Mouse (Mus musculus) spleen, embryonic (tissue): ENCODE data around the gene Olfr569.

ENCODE experiments used
- CTCF ChIA-PET: fragments of 350-600 bp; sonication (Branson Sonifier 250); formaldehyde crosslinking; loops from one replicate; lab custom pipeline; 2022; lab: Charles Lee

The Olfr569 gene

DNA sequence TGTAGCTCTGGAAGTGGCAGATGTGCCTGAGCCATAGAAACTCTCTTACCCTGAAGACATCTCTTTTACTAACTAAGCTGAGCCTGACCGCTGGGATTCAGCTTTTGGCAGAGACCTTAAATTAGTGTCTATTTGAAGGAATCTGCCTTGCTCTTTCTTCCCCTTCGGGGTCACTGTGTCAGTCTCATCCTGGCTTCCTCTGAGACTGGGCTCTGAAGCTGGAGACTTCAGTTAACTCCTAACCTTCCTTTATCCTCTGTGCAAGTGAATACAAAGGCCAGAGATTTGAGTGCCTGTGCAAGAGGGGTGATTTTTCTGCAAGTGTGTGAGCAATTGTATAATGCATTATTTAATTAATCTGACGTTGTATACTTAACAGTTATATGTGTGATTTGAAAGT, at the start of gene Olfr569:
Gene Olfr569, minus strand, starts transcription at position 101 of the 400 bp plus-strand sequence.
- CTCF ChIA-PET, result no interaction called here

DNA sequence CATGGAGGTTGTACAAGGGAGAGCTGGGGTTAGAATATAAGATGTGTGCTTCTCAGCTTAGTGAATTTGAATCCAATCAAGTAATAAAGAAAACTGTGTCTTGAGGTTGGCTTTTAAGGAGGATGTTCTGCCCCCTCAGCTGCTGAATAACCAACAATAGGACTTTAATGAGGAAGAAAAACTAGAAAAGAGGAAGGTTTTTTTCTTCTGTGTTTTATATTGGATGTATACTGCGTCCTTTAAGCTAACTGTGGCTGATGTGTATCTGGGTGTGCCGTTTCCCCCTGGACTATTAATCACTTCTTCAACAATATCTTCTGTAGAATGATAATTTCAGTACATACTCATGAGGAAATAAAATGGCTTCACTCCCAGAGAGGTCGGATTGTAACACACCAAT, 36.4 kb upstream of the Olfr569 start:
- CTCF ChIA-PET, result no interaction called here

DNA sequence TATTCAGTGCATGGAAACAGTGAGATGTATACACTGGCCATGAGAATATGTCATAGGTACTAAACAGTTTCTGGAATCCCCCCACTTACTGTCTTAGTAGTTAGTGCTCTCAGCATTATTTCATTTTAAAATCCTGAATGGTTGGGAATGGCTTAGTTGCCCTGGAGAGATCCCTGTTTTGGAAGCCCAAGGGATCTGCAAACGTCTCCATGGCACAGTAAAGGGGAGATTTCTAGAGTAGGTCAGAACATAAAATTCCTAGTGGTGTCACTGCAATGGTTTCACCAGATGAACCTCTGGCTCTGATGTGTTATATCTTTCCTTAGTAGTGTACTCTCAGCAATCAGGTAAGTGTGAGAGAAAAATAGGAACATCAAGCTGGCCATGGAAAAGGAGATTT, 33.4 kb upstream of the Olfr569 start, which contains the start of gene Olfr572:
Gene Olfr572, plus strand, starts transcription at position 301 of the 400 bp plus-strand sequence.
- CTCF ChIA-PET, result no interaction called here

DNA sequence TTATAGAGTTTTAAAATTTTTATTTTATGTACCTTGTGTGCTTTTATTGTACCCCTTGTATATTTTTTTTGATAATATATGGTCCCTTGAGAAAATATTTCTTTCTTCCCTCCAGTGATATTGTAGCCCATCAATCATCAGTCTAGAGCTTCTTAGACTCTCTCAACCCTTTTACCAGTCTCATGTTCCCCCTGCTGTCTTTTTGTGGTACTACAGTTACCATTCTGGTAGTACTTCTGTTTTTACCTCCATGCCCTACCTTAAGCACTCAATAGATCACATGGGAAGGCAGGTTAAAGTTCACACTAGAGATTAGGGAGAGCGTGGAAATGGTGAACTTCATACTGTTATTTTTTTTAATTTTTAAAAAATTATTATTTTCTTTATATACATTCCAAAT, 28.9 kb upstream of the Olfr569 start:
- CTCF ChIA-PET, result no interaction called here

DNA sequence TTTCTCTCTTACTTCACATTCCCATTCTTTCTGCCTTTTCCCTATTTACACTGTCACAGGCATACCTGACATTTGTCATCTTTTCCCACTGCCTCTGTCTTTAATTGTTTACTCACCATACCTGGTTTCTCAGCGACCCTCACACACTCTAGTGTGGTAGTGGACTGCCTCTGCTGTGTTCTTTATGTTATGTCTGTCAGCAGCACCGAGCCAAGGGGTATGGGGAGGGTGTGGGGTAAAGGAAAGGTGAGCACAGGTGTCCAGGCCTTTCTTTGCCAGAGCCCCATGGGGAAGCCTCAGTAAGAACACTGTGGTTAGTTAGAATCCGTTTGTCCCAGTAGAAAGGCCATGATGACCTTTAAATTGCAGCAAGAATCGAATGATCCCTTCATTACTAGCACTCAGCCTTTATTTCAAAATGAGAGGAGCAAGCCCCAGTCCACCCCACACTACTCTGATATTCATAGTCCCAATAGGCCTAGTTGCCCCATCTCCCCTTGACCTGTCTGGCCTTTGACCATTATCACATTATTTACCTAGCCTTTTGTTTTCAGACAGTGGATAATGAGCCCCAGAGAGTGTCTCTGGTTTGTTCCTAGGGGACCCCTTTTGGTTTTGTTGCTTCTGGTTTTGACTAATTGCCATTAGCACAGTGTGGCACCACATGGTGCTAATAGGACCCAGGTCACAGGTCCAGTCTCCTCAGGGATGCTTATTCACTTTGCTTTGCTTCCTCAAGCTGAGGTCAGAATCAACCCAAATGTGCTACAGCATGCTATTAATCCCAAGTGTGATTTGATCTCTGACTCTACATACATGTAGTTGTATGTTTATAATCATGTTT, 26.6 kb upstream of the Olfr569 start, which contains the start of gene Olfr571:
Gene Olfr571, minus strand, starts transcription at position 505 of the 844 bp plus-strand sequence.
- CTCF ChIA-PET, result no interaction called here

DNA sequence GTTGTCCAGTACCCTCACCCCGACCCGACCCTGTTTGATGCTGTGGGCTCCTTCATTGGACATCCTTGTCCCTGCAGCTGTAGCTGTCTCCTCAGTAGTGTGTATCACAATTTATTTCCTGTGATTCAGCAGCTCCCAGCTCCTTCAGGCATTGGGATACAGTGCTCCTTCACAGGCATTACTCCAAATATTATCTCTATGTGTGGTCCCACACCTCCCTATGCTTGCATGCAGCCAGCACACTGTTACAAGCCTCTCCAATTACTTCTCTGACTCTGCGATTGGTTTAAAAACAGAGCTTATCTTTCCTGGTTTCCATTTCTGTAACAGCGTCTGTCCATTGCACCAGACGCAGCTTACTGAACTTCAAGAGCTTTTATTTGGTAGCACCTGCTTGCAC, 25.7 kb upstream of the Olfr569 start:
- CTCF ChIA-PET, result no interaction called here

DNA sequence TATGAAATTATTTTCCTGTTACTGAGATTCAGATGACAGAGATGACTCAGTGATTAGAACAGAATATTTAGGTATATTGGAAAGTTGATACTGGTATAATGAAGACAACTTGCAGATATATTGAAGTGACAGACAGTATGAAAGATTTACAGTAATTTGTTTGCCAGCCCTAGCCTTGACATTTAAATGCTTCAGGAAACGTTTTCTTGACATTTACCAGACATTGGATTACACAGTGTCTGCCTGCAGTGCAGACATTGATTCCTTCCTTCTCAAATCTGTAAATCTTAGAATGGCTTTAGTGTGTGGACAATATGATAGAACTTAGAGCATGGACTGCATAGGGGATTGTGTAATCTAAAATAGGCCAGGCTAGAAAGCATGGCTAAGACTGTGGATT, 24.6 kb upstream of the Olfr569 start:
- CTCF ChIA-PET, result no interaction called here

DNA sequence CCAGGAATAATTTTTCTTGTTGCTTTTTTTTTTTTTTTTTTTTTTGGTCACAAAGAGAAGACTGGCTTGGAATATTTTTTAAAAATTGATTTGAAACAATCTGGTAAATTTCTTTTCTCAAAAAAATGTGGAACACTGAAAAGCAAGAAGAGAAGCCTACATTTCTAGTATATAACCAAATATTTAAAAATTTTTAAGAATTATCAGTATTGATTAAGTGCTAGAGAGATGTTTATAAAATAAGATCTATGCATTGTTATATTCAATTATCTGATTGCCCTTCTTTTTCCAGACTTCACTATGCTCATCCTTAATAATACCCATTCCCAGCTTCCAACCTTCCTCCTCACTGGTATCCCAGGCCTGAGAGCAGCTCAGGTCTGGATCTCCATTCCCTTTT, 13.9 kb downstream of the Olfr569 start, which contains the start of gene Olfr568:
Gene Olfr568, plus strand, starts transcription at position 301 of the 400 bp plus-strand sequence.
- CTCF ChIA-PET, result no interaction called here

DNA sequence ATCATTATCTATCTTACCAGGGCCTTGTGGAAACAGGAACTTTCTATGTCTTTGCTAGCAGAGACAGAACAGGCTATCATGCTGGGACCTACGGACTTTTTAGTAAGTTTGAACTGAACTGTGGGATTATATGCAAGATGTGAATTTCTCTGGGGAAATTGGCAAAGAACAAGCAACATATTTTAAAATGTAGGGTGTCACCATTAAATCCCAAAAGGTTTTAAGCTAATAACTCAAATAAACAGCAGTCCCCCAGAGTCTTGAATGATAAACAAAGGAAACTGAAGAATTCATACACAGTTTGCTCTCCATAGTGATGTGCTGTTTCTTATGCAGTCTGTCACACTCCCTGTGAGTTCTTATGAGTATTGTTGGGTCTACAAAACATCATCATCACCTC, 32.0 kb downstream of the Olfr569 start, which contains the start of gene Olfr566:
Gene Olfr566, minus strand, starts transcription at position 101 of the 400 bp plus-strand sequence.
- CTCF ChIA-PET, result no interaction called here

DNA sequence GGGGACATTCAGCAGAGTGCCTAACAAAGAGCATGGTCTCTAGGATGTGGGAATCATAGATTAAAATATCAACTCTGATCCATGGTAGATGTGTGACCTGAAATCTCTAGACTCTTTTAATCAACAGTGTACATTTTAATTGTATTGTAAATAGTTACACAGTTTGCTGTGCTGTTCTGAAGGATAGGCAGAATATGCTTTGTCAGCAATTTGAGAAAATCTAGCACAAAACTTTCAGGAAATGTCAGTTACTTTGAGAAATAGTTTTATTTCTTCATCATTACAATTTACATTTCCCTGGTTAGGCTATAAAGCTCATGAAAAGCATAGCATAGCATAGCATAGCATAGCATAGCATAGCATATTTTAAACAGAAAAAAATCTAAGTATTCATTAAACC, 34.9 kb downstream of the Olfr569 start:
- CTCF ChIA-PET, result no interaction called here
